Mouse (Mus musculus) fibroblast of lung, adult 2 months (primary cell): ENCODE results near the gene Olfr1140.

Experiments used
- DNase-seq: peaks from one replicate; pipeline ENCODE4 v3.0.0-alpha.2; 2011; ENCODE audit warnings: low read depth

The Olfr1140 gene

DNA sequence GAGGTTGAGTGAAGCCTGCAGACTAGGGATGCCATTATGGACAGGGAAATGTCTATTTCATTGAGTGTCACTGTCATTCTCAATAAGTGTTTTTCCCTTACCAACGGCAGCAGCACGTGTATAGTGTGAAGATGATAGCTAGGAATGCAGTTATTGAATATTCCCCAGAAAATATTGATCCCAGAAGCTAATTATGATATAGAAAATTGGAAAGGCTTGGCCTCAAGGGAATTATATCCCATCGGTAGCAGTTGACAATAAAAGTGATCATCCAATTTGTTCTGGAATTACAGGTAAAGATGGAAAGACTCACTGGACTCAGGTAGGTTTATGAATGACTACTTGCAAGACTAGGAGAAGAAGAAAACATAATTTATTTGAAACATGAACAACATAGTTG is at the start of gene Olfr1140:
Gene Olfr1140 (plus strand): TSS at position 301 of the 400 bp plus-strand sequence.
- DNase-seq = no peak

DNA sequence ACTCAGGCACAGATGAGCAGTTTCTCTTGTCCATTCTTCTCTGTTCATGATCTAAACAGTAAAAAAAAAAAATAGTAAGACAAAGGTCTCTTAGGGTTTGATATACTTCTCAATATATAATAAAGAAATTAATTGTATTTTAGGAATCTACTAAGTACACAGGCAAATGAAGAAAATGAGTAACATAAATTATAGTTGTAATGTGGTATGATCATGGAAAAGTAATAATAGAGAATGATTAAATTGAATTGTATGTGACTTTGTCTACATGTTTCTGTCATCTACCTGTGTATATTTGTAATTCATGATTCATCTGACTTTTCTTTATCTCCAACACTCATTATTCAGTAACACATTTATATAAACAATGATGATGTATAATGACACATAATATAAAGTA is 49.7 kb upstream of the Olfr1140 start, which contains the start of gene Olfr1136:
Gene Olfr1136 (minus strand): TSS at position 101 of the 400 bp plus-strand sequence.
- DNase-seq = no peak

DNA sequence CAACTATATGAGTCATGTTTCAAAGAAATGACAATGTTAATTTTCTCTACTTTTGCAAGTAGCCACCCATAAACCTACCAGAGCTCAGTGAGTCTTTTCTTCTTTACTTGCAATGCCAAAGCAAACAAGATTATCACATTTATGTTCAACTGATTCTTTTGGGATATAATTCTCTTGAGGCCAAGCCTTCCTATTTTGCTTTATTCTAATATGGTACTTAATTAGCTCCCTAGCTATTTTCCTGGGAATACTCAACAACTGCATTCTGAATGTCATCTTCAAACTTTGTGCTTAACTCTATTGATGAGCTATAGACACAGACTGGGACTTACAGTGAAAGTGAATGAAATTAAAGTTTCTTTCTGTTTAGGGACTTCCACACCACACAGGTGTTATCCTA is 30.5 kb upstream of the Olfr1140 start, which contains the start of gene Olfr1137:
Gene Olfr1137 (minus strand): TSS at position 101 of the 400 bp plus-strand sequence.
- no peak for DNase-seq

DNA sequence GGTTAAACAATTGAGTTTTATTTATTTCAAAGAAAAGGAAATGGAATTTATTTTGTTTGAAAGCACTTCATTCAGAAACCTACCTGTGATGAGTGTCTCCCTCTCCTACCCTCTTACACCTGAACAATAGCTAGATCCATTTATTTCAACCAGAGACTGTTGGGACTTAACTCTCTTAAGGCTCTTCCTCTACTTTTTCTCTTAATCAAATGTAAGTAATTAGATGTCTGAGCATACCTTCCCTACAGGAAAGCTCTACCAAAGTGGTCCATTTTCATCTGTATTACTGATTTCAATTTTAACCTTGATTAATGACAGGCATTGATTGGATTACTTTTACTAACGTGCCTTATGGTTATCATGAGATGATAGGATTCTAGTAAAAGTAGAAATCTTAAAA is 3.7 kb upstream of the Olfr1140 start, which contains the start of gene Olfr1138:
Gene Olfr1138 (minus strand): TSS at position 101 of the 400 bp plus-strand sequence.
- DNase-seq = no peak

DNA sequence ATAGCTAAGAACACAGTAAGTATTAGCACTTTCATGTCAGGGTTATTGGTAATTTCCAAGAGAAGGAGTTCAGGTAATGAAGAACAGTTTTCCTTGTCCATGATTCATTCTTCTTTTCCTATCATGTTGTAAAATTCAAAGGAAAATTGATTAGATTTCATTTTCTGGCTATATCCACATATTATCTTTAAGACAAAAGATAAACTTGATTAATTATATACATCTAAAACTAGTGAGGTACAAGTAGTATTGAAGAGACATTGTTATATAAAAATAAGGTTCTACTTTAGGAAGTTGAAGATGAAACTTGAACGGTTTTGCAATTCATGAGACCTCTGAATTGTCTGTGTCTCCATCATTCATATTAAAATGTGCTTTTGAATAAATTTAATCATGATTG is 10.3 kb downstream of the Olfr1140 start, which contains the start of gene Olfr1141:
Gene Olfr1141 (minus strand): TSS at position 101 of the 400 bp plus-strand sequence.
- no peak for DNase-seq

DNA sequence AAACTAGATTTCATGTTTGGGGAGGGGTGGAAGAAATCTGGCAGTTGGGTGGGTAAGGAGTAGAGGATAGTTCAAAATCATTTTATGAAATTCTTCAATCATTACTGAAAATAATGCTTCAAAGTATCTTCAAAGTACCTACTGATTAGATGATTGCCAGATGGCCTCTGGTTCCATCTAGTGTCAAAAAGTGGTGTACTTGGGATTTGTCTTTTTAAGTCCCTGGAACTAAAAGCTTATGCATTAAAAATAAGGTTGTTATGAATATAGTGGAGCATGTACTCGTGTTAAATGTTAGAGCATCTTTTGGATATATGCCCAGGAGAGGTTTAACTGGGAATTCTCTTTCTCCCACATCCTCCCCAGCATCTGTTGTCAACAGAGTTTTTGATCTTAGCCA is 32.6 kb downstream of the Olfr1140 start:
- DNase-seq = no peak

DNA sequence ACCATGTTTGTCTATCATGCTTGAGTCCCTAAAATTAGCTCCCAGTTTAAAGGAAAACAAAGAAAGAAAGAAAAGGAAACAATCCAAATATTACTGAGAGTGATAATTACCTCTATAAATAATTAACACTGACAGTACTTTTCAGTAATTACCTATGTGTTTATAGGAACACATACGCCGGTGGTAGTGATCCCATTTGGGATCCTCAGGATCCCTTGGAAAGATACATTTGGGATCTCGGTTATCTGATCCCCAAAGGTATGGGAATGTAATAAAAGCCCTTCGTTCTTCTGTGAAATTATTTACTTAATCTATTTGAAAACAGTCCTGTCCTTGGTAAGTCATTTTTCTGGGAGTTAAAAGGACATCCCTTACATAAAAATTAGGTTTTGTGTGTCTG is 35.6 kb downstream of the Olfr1140 start, which contains the start of gene Olfr152:
Gene Olfr152 (plus strand): TSS at position 301 of the 400 bp plus-strand sequence.
- no peak for DNase-seq
